Mouse (Mus musculus) heart, postnatal 0 days (tissue): Measurements from ENCODE around the gene Ccdc115. TPM values are rescaled to one million over a fixed set of nuclear protein-coding genes. Genes with fewer than 3 reads are reported as not detected.

Experiments used
- ATAC-seq: fragments of 200-750 bp; cut with Nextera tagmentation; 2 replicates; pipeline ENCODE4 v1.8.0; 2017; ENCODE audit warnings: low read depth, moderate number of reproducible peaks, moderate library complexity; ENCODE audit not compliant: insufficient read depth
- DNase-seq: peaks from one replicate; pipeline ENCODE4 v3.0.0-alpha.2; 2016; ENCODE audit warnings: low spot score
- H3K27ac ChIP-seq: fragments of 300-500 bp; sonication (generic); 2 replicates; pipeline ENCODE4 v1.5.1; 2014; ENCODE audit warnings: low read depth, mild to moderate bottlenecking
- H3K27me3 ChIP-seq: fragments of 300-500 bp; sonication (generic); 2 replicates; pipeline ENCODE4 v1.6.1; 2014; ENCODE audit warnings: low read length, mixed read lengths; ENCODE audit not compliant: control insufficient read depth, insufficient read depth
- H3K36me3 ChIP-seq: fragments of 300-500 bp; sonication (generic); replicated peaks from 2 replicates; pipeline ENCODE4 v1.6.1; 2014; ENCODE audit warnings: low read length, mixed read lengths; ENCODE audit not compliant: control insufficient read depth, insufficient read depth
- H3K4me1 ChIP-seq: fragments of 300-500 bp; sonication (generic); 2 replicates; pipeline ENCODE4 v1.6.1; 2014; ENCODE audit warnings: antibody characterized with exemption; ENCODE audit not compliant: control insufficient read depth, insufficient read depth
- H3K4me2 ChIP-seq: fragments of 300-500 bp; sonication (generic); 2 replicates; pipeline ENCODE4 v1.6.1; 2014; ENCODE audit warnings: low read depth, mild to moderate bottlenecking, low read length, moderate library complexity
- H3K4me3 ChIP-seq: fragments of 300-500 bp; sonication (generic); 2 replicates; pipeline ENCODE4 v1.5.1; 2014; ENCODE audit warnings: low read depth, low read length
- H3K9ac ChIP-seq: fragments of 300-500 bp; sonication (generic); replicated peaks from 2 replicates; pipeline ENCODE4 v1.6.1; 2014; ENCODE audit warnings: low read depth, low read length, mixed read lengths
- H3K9me3 ChIP-seq: fragments of 300-500 bp; sonication (generic); replicated peaks from 2 replicates; pipeline ENCODE4 v1.6.1; 2016; ENCODE audit warnings: low read length; ENCODE audit not compliant: control insufficient read depth
- CTCF ChIP-seq: IDR thresholded peaks from 2 replicates; pipeline ENCODE4 v1.5.1; 2016; ENCODE audit warnings: antibody characterized with exemption, control low read depth, low read depth
- EP300 ChIP-seq: IDR thresholded peaks from 2 replicates; pipeline ENCODE4 v1.6.1; 2016; ENCODE audit warnings: antibody characterized with exemption, low read depth
- WGBS: fragments of 180-500 bp; shearing (Covaris S2); extraction: QIAGEN DNeasy Blood & Tissue Kit; methylation state at CpG from one replicate; pipeline ENCODE4 v1.1.7; 2014; 5-methylcytosine and 5-hydroxymethylcytosine counted together
- microRNA-seq: library from miRNA; unstranded; fragments of <30 nt; microRNA quantifications from one replicate; pipeline ENCODE4, GENCODE M21; 2016
- polyA plus RNA-seq: library from polyadenylated mRNA; unstranded; fragments of >200 nt; fragmentation: Nextera tagmentation; extraction: Ambion mirVana; gene quantifications from 2 replicates; pipeline ENCODE4 v1.2.1, GENCODE M21; 2015
- total RNA-seq: library from RNA; depleted of rRNA; stranded (reverse); fragments of >200 nt; gene quantifications from 2 replicates; pipeline ENCODE4 v1.2.3, GENCODE M21; 2014; ENCODE audit warnings: low replicate concordance; rRNA removed

Ccdc115 gene
- total and polyA plus RNA-seq, 2 experiments from 2014 or later: 29.2 to 29.7 TPM

- TF ChIP-seq EP300: no peak
- TF ChIP-seq CTCF: no peak
- no peaks in the 10 kb centered on the region for H3K36me3 ChIP-seq
- H3K4me1 ChIP-seq: no peaks in the 10 kb centered on the region
- ATAC-seq: peak; percentile 24; the same call in 1 of the 2 replicates
- H3K9me3 ChIP-seq: no peaks in the 10 kb centered on the region
- no peak overlapping the region for H3K4me3 ChIP-seq
- H3K4me2 ChIP-seq: no peak overlapping the region
- WGBS: 33% methylated on average over 11 of the region's 11 CpGs
- DNase-seq: peak; percentile 63
- no peak overlapping the region for H3K9ac ChIP-seq
- no peaks in the 10 kb centered on the region for H3K27me3 ChIP-seq
- no peak overlapping the region for H3K27ac ChIP-seq
These were observed 40.1 kb downstream of the Ccdc115 start for GRCm38 (mm10) chr1:34399182-34399953.

- DNase-seq (no peak), ATAC-seq (no peak)
- Histone ChIP-seq H3K9me3 (no peaks in the 10 kb centered on the region), H3K27me3 (no peaks in the 10 kb centered on the region), H3K4me3 (no peak overlapping the region), H3K4me2 (no peak overlapping the region), H3K4me1 (0 out of 2 replicates have a peak, but pooled peaks cover 2% of the 10 kb centered on the region), H3K36me3 (no peaks in the 10 kb centered on the region), H3K27ac (no peak overlapping the region), H3K9ac (no peak overlapping the region)
- TF ChIP-seq EP300 (no peak), CTCF (no peak)
- 70% methylated on average over 4 of the region's 4 CpGs for WGBS
These were observed 43.2 kb downstream of the Ccdc115 start for GRCm38 (mm10) chr1:34396321-34396720.

- Histone ChIP-seq H3K4me3 (no peak overlapping the region), H3K27ac (peak overlapping the region; percentile 69), H3K27me3 (no peaks in the 10 kb centered on the region), H3K36me3 (no peaks in the 10 kb centered on the region), H3K4me1 (peaks cover 13% of the 10 kb centered on the region; the same call in 1 of the 2 replicates), H3K9ac (no peak overlapping the region), H3K9me3 (no peaks in the 10 kb centered on the region), H3K4me2 (no peak overlapping the region)
- ATAC-seq (peak; percentile 76), DNase-seq (peak; percentile 43)
- 60% methylated on average over 6 of the region's 6 CpGs for WGBS
- TF ChIP-seq CTCF: no peak
- peak; percentile 62; the same call in 1 of the 2 replicates for TF ChIP-seq EP300
These were observed 50.1 kb downstream of the Ccdc115 start for GRCm38 (mm10) chr1:34389234-34389891.

GRCm38 (mm10) chr1:34388849-34389233 lies 50.6 kb downstream of the Ccdc115 start:
- no peak overlapping the region for H3K4me3 ChIP-seq
- peak overlapping the region; percentile 65 for H3K27ac ChIP-seq
- peaks cover 13% of the 10 kb centered on the region; the same call in 1 of the 2 replicates for H3K4me1 ChIP-seq
- no peak overlapping the region for H3K4me2 ChIP-seq
- TF ChIP-seq EP300: no peak
- TF ChIP-seq CTCF: no peak
- no peaks in the 10 kb centered on the region for H3K27me3 ChIP-seq
- no peaks in the 10 kb centered on the region for H3K9me3 ChIP-seq
- no peak for DNase-seq
- no peak overlapping the region for H3K9ac ChIP-seq
- WGBS: 73% methylated on average over 11 of the region's 11 CpGs
- no peak for ATAC-seq
- no peaks in the 10 kb centered on the region for H3K36me3 ChIP-seq

- no peaks in the 10 kb centered on the region for H3K27me3 ChIP-seq
- WGBS: 57% methylated on average over 12 of the region's 12 CpGs
- no peak overlapping the region for H3K27ac ChIP-seq
- H3K36me3 ChIP-seq: no peaks in the 10 kb centered on the region
- no peak for TF ChIP-seq EP300
- no peak for TF ChIP-seq CTCF
- peaks cover 10% of the 10 kb centered on the region; the same call in 1 of the 2 replicates for H3K4me1 ChIP-seq
- no peak overlapping the region for H3K4me3 ChIP-seq
- no peak overlapping the region for H3K4me2 ChIP-seq
- DNase-seq: no peak
- no peak overlapping the region for H3K9ac ChIP-seq
- ATAC-seq: no peak
- no peaks in the 10 kb centered on the region for H3K9me3 ChIP-seq
These were observed 51.8 kb downstream of the Ccdc115 start for GRCm38 (mm10) chr1:34387346-34388327.

Small RNAs within 50 kb of the gene (microRNA-seq; reads per million reads assigned to microRNA genes)
- 0.54 reads per million for gene Mir5103

Other genes starting within 250 kb of the Ccdc115 start
- 12.4 and 45.3 TPM in 2 replicates for gene Imp4, start 179 bp upstream of the Ccdc115 start, total RNA-seq
- 41.6 and 42.5 TPM in 2 replicates for gene Imp4, start 179 bp upstream of the Ccdc115 start, polyA plus RNA-seq
- 4.7 TPM in 1 of 2 replicates, not detected in the other for gene Ptpn18, start 20.1 kb upstream of the Ccdc115 start, total RNA-seq
- gene Ptpn18, start 20.1 kb upstream of the Ccdc115 start, polyA plus RNA-seq: 10.7 and 13.8 TPM in 2 replicates
- gene Prss39, start 58.7 kb upstream of the Ccdc115 start, total RNA-seq: not detected in 2 replicates
- gene Prss39, start 58.7 kb upstream of the Ccdc115 start, polyA plus RNA-seq: not detected in 2 replicates
- not detected in 2 replicates for gene Cfc1, start 96.0 kb upstream of the Ccdc115 start, total RNA-seq
- gene Cfc1, start 96.0 kb upstream of the Ccdc115 start, polyA plus RNA-seq: not detected in 2 replicates
- gene Prss40, start 121.3 kb upstream of the Ccdc115 start, total RNA-seq: not detected in 2 replicates
- gene Prss40, start 121.3 kb upstream of the Ccdc115 start, polyA plus RNA-seq: not detected in 2 replicates
- gene Amer3, start 140.0 kb upstream of the Ccdc115 start, total RNA-seq: 0.08 TPM in 1 of 2 replicates, not detected in the other
- not detected in 2 replicates for gene Amer3, start 140.0 kb upstream of the Ccdc115 start, polyA plus RNA-seq